Mouse (Mus musculus) forebrain, embryonic 13.5 days (tissue): ENCODE results near the gene Krt17. TPM values are rescaled to one million over a fixed set of nuclear protein-coding genes. Genes with fewer than 3 reads are reported as not detected.
"Not testable (repeated sequence)": the region's sequence is repeated elsewhere in the genome, so short reads cannot be mapped to it uniquely, and the experiment has no call there.

Source experiments
- ATAC-seq: fragments of 200-750 bp; cut with Nextera tagmentation; 2 replicates; pipeline ENCODE4 v1.8.0; 2017
- H3K27ac ChIP-seq: fragments of 300-500 bp; sonication (generic); 2 replicates; pipeline ENCODE4 v1.5.1; 2015; ENCODE audit warnings: inconsistent platforms, mild to moderate bottlenecking, moderate library complexity
- H3K27me3 ChIP-seq: fragments of 300-500 bp; sonication (generic); 2 replicates; pipeline ENCODE4 v1.6.1; 2015; ENCODE audit warnings: mild to moderate bottlenecking, inconsistent platforms
- H3K36me3 ChIP-seq: fragments of 300-500 bp; sonication (generic); 2 replicates; pipeline ENCODE4 v1.6.1; 2015; ENCODE audit warnings: mild to moderate bottlenecking, inconsistent platforms; ENCODE audit not compliant: poor library complexity, severe bottlenecking
- H3K4me1 ChIP-seq: fragments of 300-500 bp; sonication (generic); 2 replicates; pipeline ENCODE4 v1.6.1; 2015; ENCODE audit warnings: inconsistent platforms
- H3K4me2 ChIP-seq: fragments of 300-500 bp; sonication (generic); 2 replicates; pipeline ENCODE4 v1.6.1; 2015; ENCODE audit warnings: inconsistent platforms, mild to moderate bottlenecking, moderate library complexity
- H3K4me3 ChIP-seq: fragments of 300-500 bp; sonication (generic); 2 replicates; pipeline ENCODE4 v1.5.1; 2015; ENCODE audit warnings: mild to moderate bottlenecking, inconsistent platforms
- H3K9ac ChIP-seq: fragments of 300-500 bp; sonication (generic); 2 replicates; pipeline ENCODE4 v1.6.1; 2015; ENCODE audit warnings: mild to moderate bottlenecking, inconsistent platforms
- H3K9me3 ChIP-seq: fragments of 300-500 bp; sonication (generic); replicated peaks from 2 replicates; pipeline ENCODE4 v1.6.1; 2016; ENCODE audit warnings: inconsistent platforms
- WGBS: fragments of 180-500 bp; shearing (Covaris S2); methylation state at CpG from one replicate; pipeline ENCODE4 v1.1.7; 2015; 5-methylcytosine and 5-hydroxymethylcytosine counted together
- polyA plus RNA-seq: library from polyadenylated mRNA; unstranded; fragments of >200 nt; fragmentation: Nextera tagmentation; extraction: Ambion mirVana; gene quantifications from 2 replicates; pipeline ENCODE4 v1.2.1, GENCODE M21; 2015

Gene Krt17
- polyA plus RNA-seq, 1 experiment from 2014 or later: 0.37 TPM

DNA sequence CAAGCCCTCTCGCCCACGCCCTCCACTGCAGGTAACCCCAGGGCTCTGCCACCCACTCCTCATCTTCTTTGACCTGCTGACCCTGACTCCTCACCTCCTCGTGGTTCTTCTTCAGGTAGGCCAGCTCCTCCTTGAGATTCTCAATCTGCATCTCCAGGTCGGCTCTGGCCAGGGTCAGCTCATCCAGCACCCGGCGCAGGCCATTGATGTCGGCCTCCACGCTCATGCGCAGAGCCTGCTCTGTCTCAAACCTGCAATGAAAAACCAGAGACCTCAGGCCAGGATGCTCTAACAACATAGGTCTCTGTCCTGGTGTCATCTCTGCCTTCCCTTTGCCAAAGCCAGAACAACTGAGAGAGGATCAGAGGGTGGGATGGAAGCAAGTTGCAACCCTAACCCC, 1.8 kb downstream of the Krt17 start:
- Histone ChIP-seq H3K36me3 (no peaks in the 10 kb centered on the region), H3K4me1 (peaks cover 4% of the 10 kb centered on the region; the same call in 1 of the 2 replicates), H3K4me3 (no peak overlapping the region), H3K9ac (no peak overlapping the region), H3K27ac (no peak overlapping the region), H3K27me3 (0 out of 2 replicates have a peak, but pooled peaks cover 7% of the 10 kb centered on the region), H3K9me3 (no peaks in the 10 kb centered on the region), H3K4me2 (no peak overlapping the region)
- no peak for ATAC-seq
- 92% methylated on average over 9 of the region's 9 CpGs for WGBS

DNA sequence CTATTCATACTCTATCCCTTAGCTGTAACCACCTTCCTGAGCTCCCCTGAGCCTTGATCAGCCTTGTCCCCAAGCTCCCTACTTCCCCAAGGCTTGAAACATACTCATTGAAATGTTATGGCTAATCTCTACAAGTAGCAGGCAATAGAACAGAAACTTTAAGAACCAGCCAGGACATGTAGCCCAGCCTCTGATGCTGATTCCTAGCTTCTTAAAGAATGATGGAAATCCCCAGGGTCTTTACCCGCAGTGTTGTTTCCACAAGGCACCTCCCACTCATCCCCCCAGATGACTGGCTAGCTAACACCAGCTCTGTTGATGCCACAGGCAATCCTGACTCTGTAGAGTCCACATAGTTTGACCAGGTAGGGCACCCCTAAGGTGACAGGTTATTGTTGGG, 2.9 kb downstream of the Krt17 start:
- Histone ChIP-seq H3K4me3 (no peak overlapping the region), H3K4me1 (peaks cover 4% of the 10 kb centered on the region; the same call in 1 of the 2 replicates), H3K4me2 (no peak overlapping the region), H3K9me3 (no peaks in the 10 kb centered on the region), H3K27me3 (0 out of 2 replicates have a peak, but pooled peaks cover 4% of the 10 kb centered on the region), H3K27ac (no peak overlapping the region), H3K36me3 (no peaks in the 10 kb centered on the region), H3K9ac (no peak overlapping the region)
- 94% methylated on average over 1 of the region's 1 CpGs for WGBS
- no peak for ATAC-seq

DNA sequence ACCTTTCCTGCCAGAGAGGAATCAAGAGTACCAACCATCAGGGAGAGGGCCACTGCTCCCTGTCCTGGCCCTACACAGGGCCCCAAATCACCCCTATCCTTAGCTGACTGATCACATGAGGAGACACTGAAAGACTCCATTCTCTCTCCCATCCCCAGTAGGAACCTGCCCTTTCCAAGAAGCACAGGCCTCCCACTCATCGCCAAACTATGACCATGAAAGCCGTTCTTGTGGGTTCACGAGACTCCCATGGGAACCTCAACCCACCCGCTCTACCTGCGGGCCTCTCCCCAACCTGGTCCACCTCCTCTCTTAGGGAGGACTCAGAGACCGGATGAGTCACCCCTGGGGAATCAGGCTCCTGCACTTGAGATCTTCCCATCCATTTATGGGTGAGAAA, 5.3 kb downstream of the Krt17 start:
- WGBS: 96% methylated on average over 6 of the region's 6 CpGs
- H3K27ac ChIP-seq: no peak overlapping the region
- no peaks in the 10 kb centered on the region for H3K9me3 ChIP-seq
- H3K4me1 ChIP-seq: no peaks in the 10 kb centered on the region
- H3K36me3 ChIP-seq: no peaks in the 10 kb centered on the region
- H3K27me3 ChIP-seq: no peaks in the 10 kb centered on the region
- H3K4me3 ChIP-seq: no peak overlapping the region
- ATAC-seq: no peak
- no peak overlapping the region for H3K9ac ChIP-seq
- H3K4me2 ChIP-seq: no peak overlapping the region

DNA sequence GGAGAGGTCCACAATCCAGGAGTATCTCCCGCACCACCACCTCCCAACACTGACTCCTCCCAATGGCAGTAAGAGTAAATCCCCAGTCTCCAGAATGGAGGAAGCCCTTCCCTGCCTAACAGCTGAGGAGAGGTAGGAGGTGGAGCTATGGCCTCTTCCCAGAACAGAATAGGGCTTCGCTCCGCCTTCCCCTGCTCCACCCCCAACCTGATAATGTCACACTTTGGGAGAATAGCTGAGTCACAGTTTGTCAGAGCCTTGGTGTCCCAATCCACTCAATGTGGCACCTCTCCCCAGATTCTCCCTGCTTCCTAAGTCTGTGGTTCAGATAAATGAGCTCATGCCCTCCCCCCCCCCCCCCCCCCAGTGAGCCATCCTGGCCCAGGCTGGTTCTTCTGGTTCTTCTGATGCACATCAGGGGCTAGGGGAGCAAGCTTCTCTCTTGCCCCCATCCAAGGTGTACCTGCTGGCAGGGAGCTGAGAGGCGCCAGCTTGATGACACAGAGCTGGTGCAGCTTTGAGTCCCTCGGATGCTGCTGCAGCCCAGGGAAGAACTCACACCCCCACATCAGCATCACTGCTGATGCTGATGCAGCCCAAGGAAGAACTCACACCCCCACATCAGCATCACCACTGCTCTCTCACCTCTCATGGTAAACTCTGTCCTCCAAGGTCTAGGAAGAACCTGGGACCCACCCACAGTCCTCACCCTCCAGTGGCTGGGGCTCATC, 6.3 kb downstream of the Krt17 start:
- Histone ChIP-seq H3K36me3 (no peaks in the 10 kb centered on the region), H3K9me3 (no peaks in the 10 kb centered on the region), H3K27ac (no peak overlapping the region), H3K4me1 (no peaks in the 10 kb centered on the region), H3K27me3 (no peaks in the 10 kb centered on the region), H3K4me2 (no peak overlapping the region), H3K9ac (no peak overlapping the region), H3K4me3 (no peak overlapping the region)
- WGBS: 59% methylated on average over 5 of the region's 5 CpGs
- no peak for ATAC-seq

DNA sequence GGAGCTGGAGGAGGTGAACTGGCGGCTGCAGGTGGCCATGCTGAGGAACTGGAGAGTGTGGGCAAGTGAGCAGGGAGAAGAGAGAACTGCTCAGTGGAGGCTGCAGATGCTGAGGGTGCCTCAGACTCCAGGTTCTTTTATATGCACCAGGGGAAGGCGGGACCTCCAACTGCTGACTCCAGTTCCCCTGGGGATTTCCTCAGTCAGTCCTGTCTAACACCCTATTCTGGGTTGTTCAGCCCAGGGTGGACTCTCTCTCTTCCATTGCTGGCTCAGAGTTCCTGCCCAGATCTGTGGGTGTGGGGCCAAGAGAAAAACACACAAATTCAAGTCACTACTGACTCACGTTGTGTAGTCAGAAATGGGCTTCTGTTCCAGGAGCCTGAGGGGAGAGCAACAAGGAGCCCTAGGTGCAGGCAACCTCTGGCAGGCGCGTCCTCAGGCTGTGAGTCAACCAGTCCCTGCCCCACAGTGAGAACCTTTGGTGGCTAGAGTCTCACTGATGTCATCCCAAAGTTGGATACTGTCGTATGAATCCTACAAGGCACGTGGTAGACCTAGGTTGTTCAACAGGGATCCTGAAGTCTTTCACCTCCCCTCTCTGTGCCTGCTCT, 11.9 kb downstream of the Krt17 start, which contains the start of gene Krt16:
Gene Krt16, minus strand, starts transcription at position 51 of the 614 bp plus-strand sequence.
- Histone ChIP-seq H3K36me3 (no peaks in the 10 kb centered on the region), H3K9me3 (no peaks in the 10 kb centered on the region), H3K9ac (no peak within 1 kb of the TSS), H3K4me1 (no peaks in the 10 kb centered on the region), H3K27ac (no peak within 1 kb of the TSS), H3K27me3 (no peaks in the 10 kb centered on the region), H3K4me2 (no peak within 1 kb of the TSS), H3K4me3 (no peak within 1 kb of the TSS)
- WGBS: 84% methylated on average over 7 of the region's 7 CpGs
- no peak for ATAC-seq

DNA sequence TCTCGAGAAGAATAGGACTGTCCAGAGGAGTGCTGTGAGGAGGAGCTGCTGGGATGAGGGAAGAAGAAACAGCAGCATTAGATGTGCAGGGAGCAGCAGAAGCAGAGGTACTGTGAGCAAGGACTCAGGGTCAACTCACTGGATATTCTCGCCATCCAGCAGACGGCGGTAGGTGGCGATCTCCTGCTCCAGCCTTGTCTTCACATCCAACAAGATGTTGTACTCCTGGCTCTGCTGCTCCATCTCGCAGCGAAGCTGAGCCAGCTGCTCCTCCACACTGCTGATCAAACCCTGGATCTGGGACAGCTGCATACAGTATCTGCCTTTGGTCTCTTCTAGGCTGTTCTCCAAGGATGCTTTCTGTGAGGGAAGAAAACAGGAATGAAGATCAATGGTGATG, 14.4 kb downstream of the Krt17 start:
- H3K36me3 ChIP-seq, H3K9me3 ChIP-seq, H3K27ac ChIP-seq, ATAC-seq, H3K4me2 ChIP-seq, H3K4me3 ChIP-seq, H3K4me1 ChIP-seq, H3K9ac ChIP-seq, H3K27me3 ChIP-seq: not testable (repeated sequence)
- WGBS: 78% methylated on average over 7 of the region's 7 CpGs

DNA sequence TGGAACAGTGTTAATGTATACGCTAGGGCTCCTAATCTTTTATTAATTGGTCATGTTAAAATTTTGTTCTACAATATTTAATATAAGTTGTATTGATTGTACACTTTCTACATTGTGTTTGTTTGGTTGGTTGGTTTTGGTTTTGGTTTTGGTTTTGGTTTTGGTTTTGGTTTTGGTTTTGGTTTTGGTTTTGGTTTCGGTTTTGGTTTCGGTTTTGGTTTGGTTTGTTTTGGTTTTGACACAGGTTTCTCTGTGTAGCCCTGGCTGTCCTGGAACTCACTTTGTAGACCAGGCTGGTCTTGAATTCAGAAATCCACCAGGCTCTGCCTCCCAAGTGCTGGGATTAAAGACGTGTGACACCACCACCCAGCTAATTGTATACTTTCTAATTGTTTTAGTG, 20.6 kb downstream of the Krt17 start:
- not testable (repeated sequence) for H3K27ac ChIP-seq, H3K27me3 ChIP-seq, H3K4me3 ChIP-seq, ATAC-seq, H3K36me3 ChIP-seq, H3K4me1 ChIP-seq, H3K9me3 ChIP-seq, H3K4me2 ChIP-seq, H3K9ac ChIP-seq
- WGBS: 90% methylated on average over 4 of the region's 4 CpGs

DNA sequence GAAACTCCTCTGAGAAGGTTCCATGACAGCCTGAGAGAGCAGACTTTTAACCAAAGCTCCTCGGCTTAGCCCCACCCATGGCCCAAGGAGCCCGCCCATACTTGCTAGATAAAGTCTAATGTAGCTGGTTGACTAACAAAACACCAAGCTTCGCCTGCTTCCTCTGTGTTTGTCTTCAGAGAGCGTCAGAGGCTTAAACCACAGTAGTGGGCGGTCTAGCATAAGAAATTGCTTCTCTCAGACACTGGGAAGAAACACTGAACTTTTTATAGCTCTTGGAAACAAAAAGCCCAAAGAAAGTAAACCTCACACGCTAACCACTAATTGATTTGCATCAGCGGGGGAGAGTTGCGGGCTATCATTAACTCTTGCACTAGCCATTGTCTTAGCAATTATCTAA, 39.1 kb downstream of the Krt17 start:
- WGBS: 47% methylated on average over 8 of the region's 8 CpGs
- peaks cover 10% of the 10 kb centered on the region for H3K9me3 ChIP-seq
- H3K36me3 ChIP-seq: no peaks in the 10 kb centered on the region
- no peak overlapping the region for H3K4me3 ChIP-seq
- no peaks in the 10 kb centered on the region; the same call in 1 of the 2 replicates for H3K4me1 ChIP-seq
- no peak overlapping the region for H3K9ac ChIP-seq
- no peak overlapping the region for H3K4me2 ChIP-seq
- H3K27me3 ChIP-seq: no peaks in the 10 kb centered on the region
- H3K27ac ChIP-seq: no peak overlapping the region
- no peak for ATAC-seq

DNA sequence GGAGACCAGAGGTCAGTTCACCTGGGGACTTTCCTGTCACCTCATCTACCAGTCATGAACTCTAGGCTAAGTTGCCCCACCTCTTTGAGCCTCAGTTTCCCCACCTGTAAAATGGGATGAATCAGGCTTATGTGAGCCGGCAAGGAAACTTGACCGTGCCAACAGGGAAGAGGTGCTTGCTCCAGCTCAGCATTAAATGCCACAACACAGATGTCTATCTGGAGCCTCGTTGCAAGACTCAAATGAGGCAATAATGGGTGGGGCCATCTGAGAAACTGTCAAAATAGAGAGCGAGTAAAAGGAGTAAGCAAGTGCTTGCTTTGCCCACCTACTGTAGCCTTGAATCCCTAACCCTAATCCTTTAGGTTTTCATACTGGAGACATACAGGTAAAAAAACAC, 41.5 kb downstream of the Krt17 start:
- H3K4me2 ChIP-seq: no peak overlapping the region
- ATAC-seq: no peak
- H3K27me3 ChIP-seq: no peaks in the 10 kb centered on the region
- WGBS: 86% methylated on average over 4 of the region's 4 CpGs
- no peak overlapping the region for H3K9ac ChIP-seq
- H3K9me3 ChIP-seq: 0 out of 2 replicates have a peak, but pooled peaks cover 3% of the 10 kb centered on the region
- no peaks in the 10 kb centered on the region; the same call in 1 of the 2 replicates for H3K4me1 ChIP-seq
- no peak overlapping the region for H3K27ac ChIP-seq
- H3K4me3 ChIP-seq: no peak overlapping the region
- H3K36me3 ChIP-seq: no peaks in the 10 kb centered on the region

DNA sequence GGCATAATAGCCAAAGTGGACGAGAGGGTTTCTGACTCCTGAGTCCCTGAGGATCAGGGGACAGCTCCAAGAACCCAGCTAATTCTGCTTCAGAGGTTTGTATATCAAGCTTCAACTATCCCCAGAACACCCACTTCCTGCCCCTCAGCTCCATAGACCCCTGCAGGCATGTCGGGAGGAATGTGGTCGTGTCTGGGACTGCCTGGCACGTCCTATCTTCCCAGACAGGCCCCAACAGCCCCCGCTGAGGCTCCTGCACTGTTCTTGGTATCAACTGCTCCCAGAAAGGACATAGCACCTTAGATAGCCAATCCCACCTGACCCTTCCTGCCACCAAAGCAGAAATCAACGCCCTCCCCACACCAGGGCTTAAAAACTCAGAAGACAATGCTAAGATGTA, 52.3 kb downstream of the Krt17 start:
- WGBS: 69% methylated on average over 6 of the region's 6 CpGs
- Histone ChIP-seq H3K4me2 (no peak overlapping the region), H3K27me3 (no peaks in the 10 kb centered on the region), H3K27ac (no peak overlapping the region), H3K4me3 (no peak overlapping the region), H3K4me1 (no peaks in the 10 kb centered on the region), H3K9me3 (no peaks in the 10 kb centered on the region), H3K9ac (no peak overlapping the region), H3K36me3 (no peaks in the 10 kb centered on the region)
- ATAC-seq: no peak

DNA sequence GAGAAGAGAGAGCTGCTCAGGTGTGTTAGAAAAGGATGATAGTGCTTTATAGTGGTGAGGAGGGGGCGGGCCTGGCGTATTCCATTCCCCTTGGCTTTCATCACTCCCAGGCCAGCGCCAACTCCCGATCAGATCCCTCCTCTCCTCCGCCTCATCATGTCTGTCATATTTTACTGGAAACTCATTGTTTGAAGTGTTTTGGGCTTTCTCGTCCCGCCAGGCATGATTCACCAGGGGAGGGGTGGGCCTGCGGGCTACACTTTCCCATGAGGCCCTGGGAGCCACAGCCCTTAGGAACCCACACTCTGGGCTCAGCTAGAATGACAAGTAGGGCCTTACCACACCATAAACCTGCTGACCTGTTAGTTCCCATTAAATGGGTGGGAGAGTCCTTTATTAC, 53.3 kb downstream of the Krt17 start, which contains the start of gene Krt14:
Gene Krt14, minus strand, starts transcription at position 51 of the 400 bp plus-strand sequence.
- no peaks in the 10 kb centered on the region for H3K36me3 ChIP-seq
- no peaks in the 10 kb centered on the region for H3K27me3 ChIP-seq
- H3K9me3 ChIP-seq: no peaks in the 10 kb centered on the region
- no peak within 1 kb of the TSS for H3K27ac ChIP-seq
- H3K4me1 ChIP-seq: no peaks in the 10 kb centered on the region
- H3K4me3 ChIP-seq: no peak within 1 kb of the TSS
- no peak within 1 kb of the TSS for H3K9ac ChIP-seq
- 92% methylated on average over 8 of the region's 8 CpGs for WGBS
- H3K4me2 ChIP-seq: no peak within 1 kb of the TSS
- no peak for ATAC-seq
